Mouse (Mus musculus): ENCODE measurements around the gene Ambra1.

Gene Ambra1

GRCm38 (mm10) chr2:91934826-91935525, 205.0 kb downstream of the Ambra1 start:
- DNase-seq (ENCODE audit: low spot score): no peak

GRCm38 (mm10) chr2:91936154-91936553, 206.2 kb downstream of the Ambra1 start:
- DNase-seq (ENCODE audit: low spot score): no peak

GRCm38 (mm10) chr2:91939303-91939935, 209.5 kb downstream of the Ambra1 start:
- no peak for DNase-seq (ENCODE audit: low spot score)

- no peak for DNase-seq (ENCODE audit: low spot score)
Measured at GRCm38 (mm10) chr2:91942356-91942755, 212.4 kb downstream of the Ambra1 start.

GRCm38 (mm10) chr2:91944170-91944950, 214.4 kb downstream of the Ambra1 start:
- DNase-seq (ENCODE audit: low spot score): peak; percentile 76

- DNase-seq (ENCODE audit: low spot score): no peak
Measured at GRCm38 (mm10) chr2:91945483-91945882, 215.5 kb downstream of the Ambra1 start, which contains the start of gene Gm9821. Gm9821 (plus strand) TSS chr2:91945703.

- no peak for DNase-seq (ENCODE audit: low spot score)
Measured at GRCm38 (mm10) chr2:91946836-91947235, 216.9 kb downstream of the Ambra1 start.

- no peak for DNase-seq (ENCODE audit: low spot score)
Measured at GRCm38 (mm10) chr2:91947397-91948150, 217.6 kb downstream of the Ambra1 start.

GRCm38 (mm10) chr2:91948151-91948509, 218.2 kb downstream of the Ambra1 start:
- DNase-seq (ENCODE audit: low spot score): no peak

GRCm38 (mm10) chr2:91948792-91949241, 218.9 kb downstream of the Ambra1 start:
- DNase-seq (ENCODE audit: low spot score): no peak

GRCm38 (mm10) chr2:91949411-91950274, 219.7 kb downstream of the Ambra1 start:
- DNase-seq (ENCODE audit: low spot score): peak; percentile 46

GRCm38 (mm10) chr2:91950275-91951085, 220.5 kb downstream of the Ambra1 start:
- DNase-seq (ENCODE audit: low spot score): peak; percentile 33

- peak; percentile 36 for DNase-seq (ENCODE audit: low spot score)
Measured at GRCm38 (mm10) chr2:91953825-91954224, 223.9 kb downstream of the Ambra1 start.

GRCm38 (mm10) chr2:91955121-91955591, 225.2 kb downstream of the Ambra1 start:
- DNase-seq (ENCODE audit: low spot score): no peak

GRCm38 (mm10) chr2:91955875-91956274, 225.9 kb downstream of the Ambra1 start:
- DNase-seq (ENCODE audit: low spot score): no peak

- DNase-seq (ENCODE audit: low spot score): no peak
Measured at GRCm38 (mm10) chr2:91957096-91957495, 227.2 kb downstream of the Ambra1 start.

- DNase-seq (ENCODE audit: low spot score): no peak
Measured at GRCm38 (mm10) chr2:91958049-91958448, 228.1 kb downstream of the Ambra1 start.

GRCm38 (mm10) chr2:91958701-91959457, 228.9 kb downstream of the Ambra1 start:
- peak; percentile 65 for DNase-seq (ENCODE audit: low spot score)
